In the genomic region with DNA sequence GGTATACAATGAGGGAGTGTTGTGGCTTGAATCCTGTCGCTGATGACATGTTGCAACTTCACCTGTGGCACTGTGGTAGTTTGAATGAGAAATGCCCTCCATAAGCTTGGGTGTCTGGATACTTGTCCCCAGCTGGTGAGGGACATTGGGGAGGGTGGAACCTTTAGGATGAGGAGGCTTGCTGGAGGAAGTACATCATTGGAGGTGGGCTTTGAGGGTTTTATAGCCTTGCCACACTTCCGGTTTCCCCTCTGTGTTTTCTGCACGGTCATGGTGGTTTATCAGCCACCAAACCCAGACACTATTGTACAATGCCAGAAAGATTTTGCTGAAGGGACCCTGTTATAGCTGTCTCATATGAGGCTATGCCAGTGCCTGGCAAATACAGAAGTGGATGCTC, we compare ENCODE assay signal across 30 mouse cellular contexts. TPM values are rescaled to one million over a fixed set of nuclear protein-coding genes. Genes with fewer than 3 reads are reported as not detected.
DNase-seq lines count a peak whose midpoint lies in the region; ATAC-seq lines count a peak whose summit lies in the region.
"Had no signal": no experiment of that assay in that cellular context is flagged by ENCODE, and none has a peak within 500 bp of the region (broad histone marks: within the 10 kb centered on the region; RNA-seq: fewer than 3 reads in every experiment).

No protein-coding gene starts in this region.

- H3K4me3 ChIP-seq in hindbrain, embryonic 12.5 days: no peak overlapping the region
- H3K4me3 ChIP-seq: forebrain, embryonic 10.5 days; forebrain, embryonic 13.5 days; gastrocnemius, adult 2 months; heart, adult 2 months; heart, embryonic 10.5 days; heart, embryonic 13.5 days; hindbrain, embryonic 13.5 days; intestine, embryonic 15.5 days had no signal

- H3K9ac ChIP-seq in hindbrain, embryonic 12.5 days: no peak overlapping the region
- H3K9ac ChIP-seq: forebrain, embryonic 13.5 days; heart, embryonic 13.5 days; hindbrain, embryonic 13.5 days; intestine, embryonic 15.5 days had no signal

- no peaks in the 10 kb centered on the region for H3K9me3 ChIP-seq in hindbrain, embryonic 12.5 days (replicated peaks)
- H3K9me3 ChIP-seq: forebrain, embryonic 10.5 days; forebrain, embryonic 13.5 days; heart, embryonic 10.5 days; heart, embryonic 13.5 days; hindbrain, embryonic 13.5 days; intestine, embryonic 15.5 days had no signal

- WGBS in hindbrain, embryonic 12.5 days: 89% methylated on average over 3 of the region's 3 CpGs

- no peaks in the 10 kb centered on the region for H3K4me1 ChIP-seq in hindbrain, embryonic 12.5 days
- H3K4me1 ChIP-seq: forebrain, embryonic 10.5 days; forebrain, embryonic 13.5 days; heart, embryonic 13.5 days; hindbrain, embryonic 13.5 days; intestine, embryonic 15.5 days had no signal

- DNase-seq in thymus, postnatal 0 days (ENCODE audit: low spot score): peak; percentile 38
- no peak for DNase-seq in thymus, postnatal 25 days
- no peak for DNase-seq in gastrocnemius, postnatal 14 days
- DNase-seq in MN1 (ENCODE audit: low spot score): no peak
- no peak for DNase-seq in urinary bladder, postnatal 36 days (ENCODE audit: low spot score in 2 of 2)
- DNase-seq: adrenal gland, adult 2 months; adrenal gland, postnatal 14 days; B cell, adult 2 months; cerebellum, adult 11 months; cerebellum, adult 2 months; cerebellum, adult 9-11 months; cerebellum, postnatal 25 days; embryo, embryonic 11 days; gastrocnemius, adult 2 months; gastrocnemius, postnatal 25 days; heart, adult 2 months; heart, postnatal 14 days; heart, postnatal 4 days had no signal

- intact Hi-C loops in gastrocnemius, postnatal 14 days (cut with DNase I; ENCODE audit: low total_unique reads): no loop called here

- H3K4me2 ChIP-seq in hindbrain, embryonic 12.5 days (replicated peaks): no peak overlapping the region
- H3K4me2 ChIP-seq: forebrain, embryonic 13.5 days; heart, embryonic 13.5 days; hindbrain, embryonic 13.5 days; intestine, embryonic 15.5 days had no signal

- H3K27ac ChIP-seq in hindbrain, embryonic 12.5 days: no peak overlapping the region
- H3K27ac ChIP-seq: forebrain, embryonic 10.5 days; forebrain, embryonic 13.5 days; gastrocnemius, adult 2 months; heart, adult 2 months; heart, embryonic 10.5 days; heart, embryonic 13.5 days; hindbrain, embryonic 13.5 days; intestine, embryonic 15.5 days had no signal

- H3K27me3 ChIP-seq in hindbrain, embryonic 12.5 days: no peaks in the 10 kb centered on the region
- H3K27me3 ChIP-seq: CH12.LX; forebrain, embryonic 13.5 days; heart, embryonic 13.5 days; hindbrain, embryonic 13.5 days; intestine, embryonic 15.5 days had no signal

- ATAC-seq in common myeloid progenitor, adult 5-6 weeks (replicated peaks; ENCODE audit: low read depth, poor library complexity, severe bottlenecking): peak; percentile 95
- ATAC-seq in megakaryocyte, adult 5-6 weeks (ENCODE audit: poor library complexity, severe bottlenecking): peak; percentile 75
- ATAC-seq in hindbrain, embryonic 12.5 days (ENCODE audit: low FRiP score): no peak
- ATAC-seq: forebrain, embryonic 13.5 days; forebrain, embryonic 16.5 days; hindbrain, embryonic 16.5 days; intestine, embryonic 15.5 days had no signal

- H3K36me3 ChIP-seq in hindbrain, embryonic 12.5 days: no peaks in the 10 kb centered on the region
- H3K36me3 ChIP-seq: forebrain, embryonic 10.5 days; heart, embryonic 10.5 days; heart, embryonic 13.5 days; hindbrain, embryonic 13.5 days; intestine, embryonic 15.5 days had no signal

RNA-seq across cellular contexts. Expression of a gene that starts 54.3 kb away (rescaled TPM):
- 1.3 and 1.8 TPM in 2 replicates for polyA plus RNA-seq in thymus, postnatal 0 days (2015; fragmentation: Nextera tagmentation; extraction: Ambion mirVana)
- total RNA-seq in common myeloid progenitor, adult 5-6 weeks (2017): 118 and 128 TPM in 2 replicates
- 3.5 and 3.7 TPM in 2 replicates for total RNA-seq in megakaryocyte, adult 5-6 weeks (2015)
- 6.2 and 8.9 TPM in 2 replicates for total RNA-seq in megakaryocyte, adult 5-6 weeks (2017)
- total RNA-seq in gastrocnemius, postnatal 14 days (2021): 10 to 100 TPM; 17.9 to 19.7 TPM
- polyA plus RNA-seq in hindbrain, embryonic 12.5 days (2016; fragmentation: Nextera tagmentation; extraction: Ambion mirVana): 7.3 and 7.8 TPM in 2 replicates
